Comparison of ENCODE assay signal across 8 mouse cellular contexts in the genomic region with DNA sequence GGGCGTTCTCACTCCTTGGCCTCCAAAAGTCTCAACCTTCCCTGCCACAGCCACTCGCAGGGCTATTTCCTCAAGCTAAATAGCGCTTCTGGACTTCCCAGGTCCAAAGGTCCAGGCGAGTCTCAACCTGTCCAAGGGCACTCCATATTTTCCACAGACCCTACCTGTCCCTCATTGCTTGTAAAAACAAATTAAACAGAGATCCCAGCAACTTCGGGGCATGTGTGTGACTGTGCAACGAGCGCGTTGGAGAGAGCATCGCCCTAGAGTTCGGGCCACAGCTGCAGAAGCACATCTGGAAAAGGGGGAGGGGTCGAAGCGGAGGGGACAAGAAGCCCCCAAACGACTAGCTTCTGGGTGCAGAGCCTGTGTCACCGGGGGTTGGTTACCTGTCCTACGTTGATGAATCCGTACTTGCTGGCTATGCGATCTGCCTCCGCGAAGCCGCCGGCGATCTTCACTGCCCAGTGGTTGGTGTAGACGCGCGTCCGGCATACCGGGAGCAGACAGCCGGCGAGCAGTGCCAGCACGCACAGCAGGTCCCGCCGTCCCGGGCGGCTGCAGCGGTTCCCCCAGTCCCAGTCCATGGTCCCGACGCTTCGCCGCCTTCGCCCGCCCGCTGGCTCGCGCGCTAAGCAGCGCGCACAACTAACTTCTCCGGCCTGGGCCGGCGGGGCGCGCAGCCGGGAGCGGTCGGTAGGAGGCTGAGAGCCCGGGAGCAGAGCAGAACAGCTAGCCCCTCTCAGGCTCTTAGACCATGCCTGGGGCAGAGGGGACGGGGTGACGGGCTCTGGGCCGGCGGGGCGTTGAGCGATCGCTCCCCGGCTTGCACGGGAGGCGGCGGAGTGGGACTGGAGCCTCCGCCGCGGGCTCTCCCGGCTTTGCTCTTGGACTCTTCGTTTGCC. TPM values are rescaled to one million over a fixed set of nuclear protein-coding genes. Genes with fewer than 3 reads are reported as not detected.
DNase-seq lines count a peak whose midpoint lies in the region; ATAC-seq and TF ChIP-seq lines count a peak whose summit lies in the region.

No protein-coding gene starts in this region.

- DNase-seq in brain, embryonic 14.5 days (ENCODE audit: low read depth): peak; percentile 74
- DNase-seq in kidney, postnatal 10 days: peak; percentile 74
- peak; percentile 38 to 46 for DNase-seq in right cerebral cortex, postnatal 10 days (ENCODE audit: low spot score in 2 of 2)

- peaks cover 59% of the 10 kb centered on the region for H3K27me3 ChIP-seq in E14TG2a.4 (ENCODE audit: insufficient read depth, low read length)
- no peaks in the 10 kb centered on the region; the same call in 1 of the 2 replicates for H3K27me3 ChIP-seq in forebrain, embryonic 13.5 days
- no peaks in the 10 kb centered on the region for H3K27me3 ChIP-seq in heart, embryonic 16.5 days (ENCODE audit: control insufficient read depth, insufficient read depth, low read length)
- no peaks in the 10 kb centered on the region for H3K27me3 ChIP-seq in lung, embryonic 15.5 days

- WGBS in forebrain, embryonic 13.5 days: under 1% methylated on average over 55 of the region's 72 CpGs
- under 1% methylated on average over 67 of the region's 72 CpGs for WGBS in heart, embryonic 16.5 days
- under 1% methylated on average over 67 of the region's 72 CpGs for WGBS in lung, embryonic 15.5 days

- TF ChIP-seq CTCF in E14TG2a.4 (conservative IDR thresholded peaks at IDR 0.05; ENCODE audit: low read length): no peak
- 0 out of 2 replicates have a peak, but pooled peaks have one; percentile 9 for TF ChIP-seq CTCF in brain, embryonic 14.5 days (IDR thresholded peaks at IDR 0.05; ENCODE audit: borderline replicate concordance, extremely low read depth, insufficient read depth, insufficient read length)

- H3K4me3 ChIP-seq in E14TG2a.4 (replicated peaks; ENCODE audit: low read length): peak overlapping the region; percentile 83
- peak overlapping the region; percentile 70 for H3K4me3 ChIP-seq in forebrain, embryonic 13.5 days
- peak overlapping the region; percentile 84 for H3K4me3 ChIP-seq in heart, embryonic 16.5 days (ENCODE audit: low read length)
- peak overlapping the region; percentile 75 for H3K4me3 ChIP-seq in lung, embryonic 15.5 days

- peak overlapping the region; percentile 76 for H3K27ac ChIP-seq in forebrain, embryonic 13.5 days
- H3K27ac ChIP-seq in heart, embryonic 16.5 days (ENCODE audit: low read length): peak overlapping the region; percentile 93
- H3K27ac ChIP-seq in lung, embryonic 15.5 days: peak overlapping the region; percentile 87

- peaks cover 21% of the 10 kb centered on the region for H3K4me1 ChIP-seq in E14TG2a.4 (replicated peaks; ENCODE audit: low read depth, low read length)
- H3K4me1 ChIP-seq in forebrain, embryonic 13.5 days: peaks cover 19% of the 10 kb centered on the region
- H3K4me1 ChIP-seq in heart, embryonic 16.5 days (ENCODE audit: control insufficient read depth, insufficient read depth, low read length): peaks cover 32% of the 10 kb centered on the region
- H3K4me1 ChIP-seq in lung, embryonic 15.5 days: peaks cover 23% of the 10 kb centered on the region

- peak overlapping the region; percentile 94 for H3K4me2 ChIP-seq in forebrain, embryonic 13.5 days
- peak overlapping the region; percentile 98 for H3K4me2 ChIP-seq in heart, embryonic 16.5 days (ENCODE audit: low read depth, low read length)
- peak overlapping the region; percentile 93 for H3K4me2 ChIP-seq in lung, embryonic 15.5 days

- no peaks in the 10 kb centered on the region for H3K36me3 ChIP-seq in E14TG2a.4 (ENCODE audit: insufficient read depth, low read length)
- no peaks in the 10 kb centered on the region for H3K36me3 ChIP-seq in forebrain, embryonic 13.5 days (ENCODE audit: poor library complexity, severe bottlenecking)
- no peaks in the 10 kb centered on the region for H3K36me3 ChIP-seq in heart, embryonic 16.5 days (ENCODE audit: control insufficient read depth, insufficient read depth)
- H3K36me3 ChIP-seq in lung, embryonic 15.5 days: no peaks in the 10 kb centered on the region

- peak; percentile 86 for ATAC-seq in forebrain, embryonic 13.5 days
- peak; percentile 72 for ATAC-seq in heart, embryonic 16.5 days (replicated peaks; ENCODE audit: extremely low read depth, insufficient read depth, low FRiP score)
- ATAC-seq in lung, embryonic 15.5 days (ENCODE audit: borderline replicate concordance, extremely low read depth, low FRiP score, low TSS enrichment): peak; percentile 83
- no peak for ATAC-seq in inflammation-experienced regulatory T-cells, adult 6 months

- no peaks in the 10 kb centered on the region for H3K9me3 ChIP-seq in E14TG2a.4 (ENCODE audit: low read length)
- no peaks in the 10 kb centered on the region for H3K9me3 ChIP-seq in forebrain, embryonic 13.5 days (replicated peaks)
- H3K9me3 ChIP-seq in heart, embryonic 16.5 days (replicated peaks; ENCODE audit: control insufficient read depth, low read length): no peaks in the 10 kb centered on the region
- no peaks in the 10 kb centered on the region for H3K9me3 ChIP-seq in lung, embryonic 15.5 days

- TF ChIP-seq POLR2A in brain, embryonic 14.5 days (IDR thresholded peaks at IDR 0.05; ENCODE audit: borderline replicate concordance, extremely low read depth, insufficient read depth, insufficient read length, poor library complexity, severe bottlenecking): no peak

- H3K9ac ChIP-seq in forebrain, embryonic 13.5 days: peak overlapping the region; percentile 76
- peak overlapping the region; percentile 86 for H3K9ac ChIP-seq in heart, embryonic 16.5 days (ENCODE audit: low read length)
- peak overlapping the region; percentile 78 for H3K9ac ChIP-seq in lung, embryonic 15.5 days

RNA-seq across cellular contexts. Expression of a gene that starts 0.6 kb away (rescaled TPM):
- polyA plus RNA-seq in brain, embryonic 14.5 days (2012; rRNA removed): 4.7 and 6.3 TPM in 2 replicates
- polyA plus RNA-seq in forebrain, embryonic 13.5 days (2015; fragmentation: Nextera tagmentation; extraction: Ambion mirVana): 5.2 and 5.4 TPM in 2 replicates
- 10.0 and 12.1 TPM in 2 replicates for polyA plus RNA-seq in heart, embryonic 16.5 days (2015; fragmentation: Nextera tagmentation; extraction: Ambion mirVana)
- polyA plus RNA-seq in lung, embryonic 15.5 days (2015; fragmentation: Nextera tagmentation; extraction: Ambion mirVana): 22.3 and 24.6 TPM in 2 replicates
- polyA plus RNA-seq in inflammation-experienced regulatory T-cells, adult 6 months (2017; shearing (Covaris generic)): not detected
